Mouse (Mus musculus) stomach, adult 2 months (tissue): ENCODE results near the gene Wdr74. TPM values are rescaled to one million over a fixed set of nuclear protein-coding genes. Genes with fewer than 3 reads are reported as not detected.

Source experiments
- polyA plus RNA-seq: library from polyadenylated mRNA; depleted of rRNA; stranded (reverse); fragments of >200 nt; gene quantifications from 2 replicates; pipeline ENCODE4 v1.2.3, GENCODE M21; 2012; rRNA removed

Gene Wdr74
- 13.9 and 17.6 TPM in 2 replicates for polyA plus RNA-seq

DNA sequence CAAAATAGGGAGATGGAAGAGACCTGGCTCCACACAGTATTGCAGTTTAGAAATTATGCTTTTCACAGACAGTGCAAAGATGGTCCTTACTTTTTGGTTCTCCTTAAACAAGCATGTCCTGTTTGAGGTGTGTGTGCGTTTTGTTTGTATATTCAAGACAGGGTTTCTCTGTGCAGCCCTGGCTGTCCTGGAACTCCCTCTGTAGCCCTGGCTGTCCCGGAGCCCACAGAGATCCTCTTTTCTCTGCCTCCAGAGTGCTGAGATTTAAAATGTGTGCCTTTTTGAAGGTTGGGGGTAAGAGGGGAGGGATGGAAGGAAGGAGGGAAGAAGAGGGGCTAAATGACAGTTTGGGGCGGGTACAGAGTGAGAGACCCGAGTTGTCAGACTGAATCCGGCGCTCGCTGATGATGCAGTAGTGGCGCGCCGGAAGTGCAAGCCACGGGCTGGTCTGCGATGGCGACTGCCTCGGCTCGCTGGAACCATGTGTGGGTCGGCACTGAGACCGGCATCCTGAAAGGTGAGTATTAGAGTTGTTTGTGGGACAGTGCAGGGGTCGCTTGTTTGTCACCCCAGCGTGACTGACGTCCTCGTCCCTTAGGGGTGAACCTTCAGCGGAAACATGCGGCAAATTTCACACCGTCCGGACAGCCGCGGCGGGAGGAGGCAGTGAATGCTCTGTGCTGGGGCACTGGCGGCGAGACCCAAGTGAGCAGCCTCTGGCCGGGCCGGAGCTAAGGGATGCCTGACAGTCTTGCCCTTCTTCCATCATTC lies at the start of gene Wdr74:
Wdr74 (plus strand) TSS at position 439 of the 771 bp plus-strand sequence.

DNA sequence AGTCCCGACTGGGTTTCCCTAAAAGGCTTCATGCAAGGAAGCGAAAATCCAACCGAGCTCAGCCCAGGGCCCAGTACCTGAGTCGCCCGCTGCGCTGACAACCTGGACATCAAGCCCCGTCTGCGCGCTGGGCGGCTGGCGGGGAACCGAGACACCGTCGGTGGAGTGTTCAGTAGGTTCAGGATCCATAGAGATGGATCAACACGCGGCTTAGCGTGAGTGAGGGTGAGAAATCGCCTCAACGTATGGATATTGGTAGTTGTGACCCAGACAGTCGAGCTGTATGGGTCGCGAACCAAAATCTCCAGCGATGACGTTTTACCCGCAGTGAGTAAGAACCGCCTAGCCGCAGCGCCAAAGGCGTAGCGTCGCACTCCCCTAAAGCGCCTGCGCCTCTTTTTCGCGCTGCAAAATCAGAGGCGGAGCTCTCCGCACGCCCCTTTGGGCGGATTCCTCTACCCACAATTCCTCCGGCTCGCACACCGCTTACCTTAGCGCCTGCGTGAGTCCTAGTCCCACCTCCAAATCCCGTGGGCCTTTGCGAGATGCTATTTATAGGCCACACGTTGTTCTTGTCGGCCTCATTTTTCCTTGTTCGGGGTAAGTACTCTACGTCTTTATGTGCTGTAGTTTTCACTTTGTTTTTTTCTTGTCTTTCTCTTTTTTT lies 12.6 kb upstream of the Wdr74 start, which contains the start of gene Slc3a2:
Slc3a2 (minus strand) TSS at position 463 of the 667 bp plus-strand sequence.

DNA sequence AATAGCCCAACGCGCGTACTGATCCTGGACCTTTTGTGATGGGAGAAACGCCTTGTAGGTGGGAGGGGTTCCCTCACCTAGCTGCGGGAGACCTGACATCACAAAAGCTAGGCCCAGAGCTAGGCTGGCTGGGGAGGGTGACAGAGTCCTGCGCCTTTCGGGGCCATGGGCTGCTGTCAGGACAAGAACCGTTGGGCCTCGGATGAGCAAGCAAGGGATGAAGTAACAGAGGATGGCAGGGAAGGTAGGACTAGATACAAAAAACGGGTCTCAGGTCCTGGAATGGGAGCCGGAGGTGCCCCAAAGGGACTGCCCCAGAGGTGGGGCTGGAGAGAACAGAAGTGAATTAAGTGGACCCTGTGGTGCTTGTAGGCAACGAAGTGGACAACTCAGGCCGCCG lies 5.0 kb downstream of the Wdr74 start, which contains the start of gene 1700092M07Rik:
1700092M07Rik (plus strand) TSS at position 116 of the 400 bp plus-strand sequence.

DNA sequence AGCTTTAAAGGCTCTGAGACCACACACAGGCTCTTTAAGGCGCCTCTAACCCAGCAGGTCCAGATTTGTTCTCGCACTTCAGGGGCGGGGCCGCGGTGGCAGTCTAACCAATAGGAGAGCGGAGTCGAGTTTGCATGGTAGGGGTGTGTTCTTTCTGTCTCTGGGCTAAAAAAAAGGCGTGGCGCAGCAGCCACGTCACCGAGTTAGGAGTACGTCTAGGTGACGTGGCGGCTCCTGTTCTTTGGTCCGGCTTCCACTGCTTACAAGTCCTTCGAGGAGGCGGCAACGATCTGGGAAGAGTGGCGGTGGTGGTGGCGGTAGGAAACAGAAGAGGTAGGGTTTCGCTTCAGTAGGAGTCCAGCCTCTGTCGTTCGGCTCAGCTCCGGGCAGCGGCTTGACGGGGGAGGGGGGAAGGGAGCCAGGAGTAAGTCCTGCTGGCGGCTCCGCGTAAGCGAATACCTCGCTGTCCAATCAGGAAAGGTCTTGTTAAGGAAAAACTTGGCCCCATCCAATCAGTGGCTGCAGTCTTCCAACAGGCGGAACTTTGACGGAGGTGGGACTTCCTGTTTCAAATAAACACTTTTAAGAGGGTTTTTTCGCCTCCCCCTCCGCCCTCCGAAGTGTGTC lies 5.7 kb downstream of the Wdr74 start, which contains the start of gene Stx5a:
Stx5a (plus strand) TSS at position 171 of the 627 bp plus-strand sequence.

DNA sequence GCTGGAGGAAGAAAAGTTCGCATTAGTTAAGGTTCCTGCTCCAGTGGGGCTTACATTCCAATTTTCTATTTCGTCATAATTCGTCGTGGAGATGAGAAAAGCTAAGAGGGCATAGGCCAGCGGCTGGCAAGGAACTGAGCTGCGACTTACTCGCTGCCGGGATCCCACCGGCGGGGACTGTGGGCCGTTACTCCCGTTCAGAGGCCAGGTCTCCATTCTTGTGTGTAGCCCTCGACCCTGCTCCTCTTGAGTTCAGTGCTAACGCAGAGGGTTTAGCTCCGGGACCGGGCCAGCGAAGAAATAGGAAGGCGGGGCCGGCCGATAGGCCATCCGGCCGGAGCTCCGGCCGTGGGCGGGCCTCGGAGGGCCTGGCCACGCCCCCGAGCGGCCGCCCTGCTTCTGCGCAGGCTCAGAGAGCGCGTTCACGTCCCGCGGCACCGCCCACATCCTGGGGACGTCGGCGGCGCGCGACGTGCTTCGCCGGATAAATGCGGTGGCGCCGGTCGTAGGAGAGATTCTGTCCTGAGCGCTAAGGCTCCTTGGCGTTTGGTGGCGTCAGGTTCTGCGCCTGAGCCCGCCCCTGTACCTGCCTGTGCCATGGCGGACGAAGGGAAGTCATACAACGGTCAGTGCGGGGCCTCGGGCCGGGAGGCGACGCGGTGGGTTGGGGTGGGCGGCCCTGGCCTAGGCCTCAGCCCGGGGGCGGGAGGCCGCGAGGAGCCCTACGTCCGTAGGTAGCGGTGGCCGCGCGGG lies 21.2 kb downstream of the Wdr74 start, which contains the start of gene Nxf1:
Nxf1 (plus strand) TSS at position 439 of the 753 bp plus-strand sequence.

DNA sequence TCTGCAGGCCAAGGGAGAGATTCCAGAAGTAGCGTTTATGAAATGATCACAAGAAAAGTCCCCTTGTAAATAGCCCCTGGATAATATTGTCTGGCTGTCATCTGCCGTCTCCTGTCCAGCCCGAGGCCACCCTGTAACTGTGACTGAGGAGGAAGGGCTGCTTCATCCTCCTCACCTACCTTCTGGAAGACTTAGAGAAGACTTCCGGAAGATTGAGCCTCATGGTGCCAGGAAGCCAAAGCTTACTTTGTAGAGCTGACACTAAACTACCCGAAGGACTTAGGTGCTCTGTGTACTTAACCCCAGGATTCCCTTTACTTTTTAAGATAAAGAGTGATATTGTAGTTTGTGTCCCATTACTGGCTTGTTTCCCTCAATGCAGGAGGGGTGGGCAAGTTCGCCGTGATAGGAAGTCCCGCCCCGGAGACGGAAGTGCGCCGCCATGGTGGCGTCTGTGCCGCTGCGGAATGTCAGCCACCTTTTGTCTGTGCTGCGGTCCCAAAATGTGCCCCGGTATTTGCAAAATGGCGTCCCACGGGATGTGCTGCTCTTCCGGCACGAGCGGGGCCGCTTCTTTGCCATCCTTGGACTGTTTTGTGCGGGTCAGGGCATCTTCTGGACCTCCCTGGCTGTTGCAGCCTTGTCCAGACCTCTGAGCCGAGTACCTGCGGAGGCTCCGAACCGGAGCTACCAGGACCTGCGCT lies 35.1 kb downstream of the Wdr74 start, which contains the start of gene Tmem223:
Tmem223 (plus strand) TSS at position 430 of the 704 bp plus-strand sequence.

DNA sequence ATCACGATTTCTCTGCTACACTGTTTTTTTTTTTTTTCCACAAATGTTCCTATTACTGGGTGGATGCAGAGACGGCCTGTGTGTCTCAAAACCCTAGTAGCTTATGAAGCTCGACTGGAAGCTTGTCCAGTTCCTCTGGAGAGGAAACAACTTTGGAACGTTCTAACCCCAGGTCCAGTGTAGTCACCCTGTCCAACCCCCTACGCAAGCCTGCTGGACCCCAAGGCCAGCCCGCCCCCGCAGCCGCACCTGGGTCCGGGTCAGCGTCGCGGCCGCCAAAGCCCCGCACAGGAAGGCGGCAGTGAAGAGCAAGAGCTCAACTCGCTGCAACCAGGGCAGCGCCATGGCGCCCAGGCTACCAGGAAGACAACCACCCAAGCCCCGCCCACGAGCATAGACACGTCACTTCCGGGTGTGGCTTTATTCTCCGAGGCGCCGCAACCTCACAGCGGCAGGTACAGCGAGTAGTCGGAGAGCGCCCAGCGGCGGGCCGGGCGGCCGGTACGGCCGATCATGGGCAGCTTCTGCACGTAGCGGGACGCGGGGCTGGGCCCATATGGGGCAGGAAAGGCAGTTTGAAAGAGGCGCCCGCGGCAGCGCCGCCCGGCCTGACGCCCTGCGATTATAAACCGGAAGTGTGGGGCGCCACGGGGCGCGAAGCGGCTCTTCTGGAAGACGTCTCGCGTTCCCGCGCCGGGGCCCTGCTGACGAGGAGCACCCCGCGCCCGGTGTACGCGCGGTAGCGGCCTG lies 38.6 kb downstream of the Wdr74 start, which contains the start of gene Tmem179b:
Tmem179b (minus strand) TSS at position 382 of the 750 bp plus-strand sequence.

DNA sequence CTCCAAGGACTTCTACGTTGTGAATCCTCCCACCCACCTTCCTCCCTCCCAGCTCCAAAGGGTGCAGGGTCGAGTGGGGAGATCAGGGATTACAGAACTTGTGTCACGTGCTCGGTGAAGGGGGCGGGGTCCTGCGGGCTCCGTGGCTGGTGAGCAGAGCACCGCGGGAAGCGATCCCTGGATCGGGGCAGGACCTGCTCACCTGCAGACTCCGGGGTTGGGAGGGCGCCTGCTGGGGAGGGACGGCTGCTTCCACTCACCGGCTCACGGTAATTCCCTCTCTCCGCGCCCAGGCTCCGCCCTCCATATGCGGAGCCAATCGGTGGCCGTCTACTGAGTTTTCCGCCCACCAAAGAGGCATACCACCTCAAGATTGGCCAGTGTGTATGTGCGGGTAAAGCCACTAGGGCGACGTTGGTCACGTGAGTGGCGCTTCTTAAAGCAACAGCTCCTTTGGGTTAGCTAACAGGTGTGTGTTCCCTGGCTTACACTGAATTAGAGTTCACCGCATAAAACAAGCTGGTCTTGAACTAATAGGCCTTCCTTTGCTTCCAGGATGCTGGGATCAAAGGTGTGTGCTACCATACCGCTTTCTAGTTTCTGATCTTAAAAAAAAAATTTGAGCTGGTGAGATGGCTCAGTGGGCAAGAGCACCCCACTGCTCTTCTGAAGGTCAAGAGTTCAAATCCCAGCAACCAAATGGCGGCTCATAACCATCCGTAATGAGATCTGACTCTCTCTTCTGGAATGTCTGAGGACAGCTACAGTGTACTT lies 50.6 kb downstream of the Wdr74 start, which contains the start of gene Taf6l:
Taf6l (minus strand) TSS at position 410 of the 774 bp plus-strand sequence.

Other genes starting within 250 kb of the Wdr74 start
- gene Slc22a8, start 144.6 kb upstream of the Wdr74 start, polyA plus RNA-seq, result not detected in 2 replicates
- gene Slc22a6, start 117.8 kb upstream of the Wdr74 start, polyA plus RNA-seq, result not detected in 2 replicates
- gene Chrm1, start 72.0 kb upstream of the Wdr74 start, polyA plus RNA-seq, result 2.4 and 2.8 TPM in 2 replicates
- 59.0 and 70.9 TPM in 2 replicates for gene Slc3a2, start 12.5 kb upstream of the Wdr74 start, polyA plus RNA-seq
- gene 1700092M07Rik, start 4.9 kb downstream of the Wdr74 start, polyA plus RNA-seq, result not detected in 2 replicates
- gene Stx5a, start 5.6 kb downstream of the Wdr74 start, polyA plus RNA-seq, result 28.6 and 29.7 TPM in 2 replicates
- 24.7 and 38.5 TPM in 2 replicates for gene Nxf1, start 21.2 kb downstream of the Wdr74 start, polyA plus RNA-seq
- 107 and 138 TPM in 2 replicates for gene Tmem223, start 35.2 kb downstream of the Wdr74 start, polyA plus RNA-seq
- gene Tmem179b, start 38.6 kb downstream of the Wdr74 start, polyA plus RNA-seq, result 63.5 and 70.7 TPM in 2 replicates
- gene Taf6l, start 50.6 kb downstream of the Wdr74 start, polyA plus RNA-seq, result 5.5 and 9.3 TPM in 2 replicates
- gene Polr2g, start 62.8 kb downstream of the Wdr74 start, polyA plus RNA-seq, result 9.7 and 10.4 TPM in 2 replicates
- gene Zbtb3, start 66.7 kb downstream of the Wdr74 start, polyA plus RNA-seq, result 0.48 and 0.78 TPM in 2 replicates
- 1.4 and 2.1 TPM in 2 replicates for gene Ttc9c, start 83.5 kb downstream of the Wdr74 start, polyA plus RNA-seq
- gene Hnrnpul2, start 84.2 kb downstream of the Wdr74 start, polyA plus RNA-seq, result 4.1 and 4.8 TPM in 2 replicates
- 0.61 TPM in 1 of 2 replicates, not detected in the other for gene AC129217.1, start 93.9 kb downstream of the Wdr74 start, polyA plus RNA-seq
- 102 and 130 TPM in 2 replicates for gene Bscl2, start 101.6 kb downstream of the Wdr74 start, polyA plus RNA-seq
- gene Gng3, start 103.4 kb downstream of the Wdr74 start, polyA plus RNA-seq, result 0.41 and 0.42 TPM in 2 replicates
- gene Lrrn4cl, start 114.9 kb downstream of the Wdr74 start, polyA plus RNA-seq, result 1.0 and 1.1 TPM in 2 replicates
- gene Ubxn1, start 135.7 kb downstream of the Wdr74 start, polyA plus RNA-seq, result 92.0 and 115 TPM in 2 replicates
- 7.5 and 9.7 TPM in 2 replicates for gene Uqcc3, start 145.1 kb downstream of the Wdr74 start, polyA plus RNA-seq
- gene Lbhd1, start 147.9 kb downstream of the Wdr74 start, polyA plus RNA-seq, result 0.36 and 0.58 TPM in 2 replicates
- not detected in 2 replicates for gene Gm49403, start 148.1 kb downstream of the Wdr74 start, polyA plus RNA-seq
- 2.3 and 2.6 TPM in 2 replicates for gene 1810009A15Rik, start 153.0 kb downstream of the Wdr74 start, polyA plus RNA-seq
- gene Gm49416, start 153.1 kb downstream of the Wdr74 start, polyA plus RNA-seq, result 0.21 TPM in 1 of 2 replicates, not detected in the other
- 12.8 and 15.7 TPM in 2 replicates for gene Ints5, start 157.2 kb downstream of the Wdr74 start, polyA plus RNA-seq
- 23.0 and 34.6 TPM in 2 replicates for gene Ganab, start 162.2 kb downstream of the Wdr74 start, polyA plus RNA-seq
- gene B3gat3, start 184.5 kb downstream of the Wdr74 start, polyA plus RNA-seq, result 51.9 and 68.6 TPM in 2 replicates
- gene Rom1, start 193.5 kb downstream of the Wdr74 start, polyA plus RNA-seq, result 10.0 and 15.1 TPM in 2 replicates
- gene Eml3, start 193.7 kb downstream of the Wdr74 start, polyA plus RNA-seq, result 27.6 and 30.6 TPM in 2 replicates
- 7.1 and 8.7 TPM in 2 replicates for gene Mta2, start 206.0 kb downstream of the Wdr74 start, polyA plus RNA-seq
- gene Tut1, start 218.0 kb downstream of the Wdr74 start, polyA plus RNA-seq, result 6.5 and 9.3 TPM in 2 replicates
- 33.9 and 55.8 TPM in 2 replicates for gene Eef1g, start 231.2 kb downstream of the Wdr74 start, polyA plus RNA-seq